8 mouse cellular contexts compared by ENCODE assay signal in genomic region chr4:151934215-151934572, GRCm38 (mm10). TPM values are rescaled to one million over a fixed set of nuclear protein-coding genes. Genes with fewer than 3 reads are reported as not detected.
DNase-seq lines count a peak whose midpoint lies in the region; ATAC-seq and TF ChIP-seq lines count a peak whose summit lies in the region.

No protein-coding gene starts in this region.

- H3K9ac ChIP-seq in kidney, postnatal 0 days (ENCODE audit: low read depth, low read length) = peak overlapping the region; percentile 98

- H3K27ac ChIP-seq in heart, embryonic 10.5 days = peak overlapping the region; percentile 98
- H3K27ac ChIP-seq in embryonic fibroblast, embryonic 13.5 days (ENCODE audit: insufficient read depth, low read length) = no peak overlapping the region
- H3K27ac ChIP-seq in kidney, postnatal 0 days = peak overlapping the region; percentile 58; the same call in 1 of the 2 replicates

- H3K9me3 ChIP-seq in heart, embryonic 10.5 days = no peaks in the 10 kb centered on the region
- H3K9me3 ChIP-seq in kidney, postnatal 0 days (replicated peaks; ENCODE audit: low read length) = no peaks in the 10 kb centered on the region

- no peak for TF ChIP-seq CTCF in embryonic fibroblast, embryonic 13.5 days (IDR thresholded peaks at IDR 0.05; ENCODE audit: borderline replicate concordance, insufficient read depth, low read length)
- no peak for TF ChIP-seq CTCF in kidney, postnatal 0 days (IDR thresholded peaks at IDR 0.05; ENCODE audit: low read depth)

- no peak for DNase-seq in heart, embryonic 10.5 days (ENCODE audit: low spot score)
- no peak for DNase-seq in heart, adult 8-10 months (ENCODE audit: low spot score)
- DNase-seq in ES-CJ7 (ENCODE audit: low read depth, low spot score) = peak; percentile 38
- DNase-seq in kidney, postnatal 0 days (ENCODE audit: low spot score) = no peak
- DNase-seq in naive thymus-derived CD4-positive, alpha-beta T cell, adult 2 months (ENCODE audit: low read depth) = peak; percentile 27
- no peak for DNase-seq in thymus, postnatal 0 days (ENCODE audit: low spot score)

- no peaks in the 10 kb centered on the region for H3K27me3 ChIP-seq in heart, embryonic 10.5 days (ENCODE audit: insufficient read depth, poor library complexity, severe bottlenecking)
- H3K27me3 ChIP-seq in kidney, postnatal 0 days (ENCODE audit: insufficient read depth, low read length) = no peaks in the 10 kb centered on the region

- no peak for TF ChIP-seq POLR2A in embryonic fibroblast, embryonic 13.5 days (IDR thresholded peaks at IDR 0.05; ENCODE audit: low read depth, low read length)

- H3K36me3 ChIP-seq in heart, embryonic 10.5 days = peaks cover 9% of the 10 kb centered on the region
- H3K36me3 ChIP-seq in kidney, postnatal 0 days (ENCODE audit: insufficient read depth, low read length) = 0 out of 2 replicates have a peak, but pooled peaks cover 5% of the 10 kb centered on the region

- 1% methylated on average over 23 of the region's 23 CpGs for WGBS in heart, embryonic 10.5 days
- under 1% methylated on average over 23 of the region's 23 CpGs for WGBS in kidney, postnatal 0 days

- peak overlapping the region; percentile 100 for H3K4me3 ChIP-seq in heart, embryonic 10.5 days
- peak overlapping the region; percentile 88 for H3K4me3 ChIP-seq in embryonic fibroblast, embryonic 13.5 days (ENCODE audit: insufficient read depth, low read length)
- peak overlapping the region; percentile 100 for H3K4me3 ChIP-seq in kidney, postnatal 0 days (replicated peaks; ENCODE audit: low read depth, low read length)

- peak; percentile 1; the same call in 1 of the 2 replicates for ATAC-seq in kidney, postnatal 0 days (replicated peaks; ENCODE audit: low FRiP score, low read depth)
- no peak for ATAC-seq in erythroid progenitor cell, adult 5-6 weeks (replicated peaks; ENCODE audit: low FRiP score, poor library complexity, severe bottlenecking)

- peak overlapping the region; percentile 93 for H3K4me2 ChIP-seq in kidney, postnatal 0 days (ENCODE audit: low read length)

- peaks cover 27% of the 10 kb centered on the region for H3K4me1 ChIP-seq in heart, embryonic 10.5 days
- H3K4me1 ChIP-seq in embryonic fibroblast, embryonic 13.5 days (ENCODE audit: control insufficient read depth, insufficient read depth, low read length) = no peaks in the 10 kb centered on the region
- peaks cover 9% of the 10 kb centered on the region; the same call in 1 of the 2 replicates for H3K4me1 ChIP-seq in kidney, postnatal 0 days (replicated peaks; ENCODE audit: insufficient read depth, low read length)

RNA-seq across cellular contexts. Expression of gene Dnajc11, which starts 0.7 kb away (rescaled TPM):
- polyA plus RNA-seq in heart, embryonic 10.5 days (2016; fragmentation: Nextera tagmentation; extraction: Ambion mirVana) = 80.5 and 85.8 TPM in 2 replicates
- 100 to 1,000 TPM in 1 of 4 experiments, 10 to 100 TPM in 3; 71.2 to 111 (median 87.7) TPM for total RNA-seq in heart, adult 8-10 months (2022)
- 45.2 and 47.8 TPM in 2 replicates for polyA plus RNA-seq in embryonic fibroblast, embryonic 13.5 days (2011; ENCODE audit: insufficient read length, low read depth, missing spikeins)
- polyA plus RNA-seq in kidney, postnatal 0 days (2015; fragmentation: Nextera tagmentation; extraction: Ambion mirVana) = 48.4 and 56.1 TPM in 2 replicates
- 41.9 and 46.9 TPM in 2 replicates for total RNA-seq in erythroid progenitor cell, adult 5-6 weeks (2015; ENCODE audit: low replicate concordance)
- total RNA-seq in erythroid progenitor cell, adult 5-6 weeks (2017; ENCODE audit: low replicate concordance) = 72.3 and 79.2 TPM in 2 replicates
- 47.2 and 48.3 TPM in 2 replicates for polyA plus RNA-seq in thymus, postnatal 0 days (2015; fragmentation: Nextera tagmentation; extraction: Ambion mirVana)

RNA-seq across cellular contexts. Expression of gene Thap3, which starts 54.6 kb away (rescaled TPM):
- polyA plus RNA-seq in heart, embryonic 10.5 days (2016; fragmentation: Nextera tagmentation; extraction: Ambion mirVana) = 29.3 and 30.1 TPM in 2 replicates
- total RNA-seq in heart, adult 8-10 months (2022) = 10 to 100 TPM; 12.4 to 15.8 (median 13.6) TPM
- 7.4 and 10.8 TPM in 2 replicates for polyA plus RNA-seq in embryonic fibroblast, embryonic 13.5 days (2011; ENCODE audit: insufficient read length, low read depth, missing spikeins)
- 34.5 and 35.1 TPM in 2 replicates for polyA plus RNA-seq in kidney, postnatal 0 days (2015; fragmentation: Nextera tagmentation; extraction: Ambion mirVana)
- total RNA-seq in erythroid progenitor cell, adult 5-6 weeks (2015; ENCODE audit: low replicate concordance) = 6.8 TPM in 1 of 2 replicates, not detected in the other
- total RNA-seq in erythroid progenitor cell, adult 5-6 weeks (2017; ENCODE audit: low replicate concordance) = 4.0 TPM in 1 of 2 replicates, not detected in the other
- 30.7 and 41.4 TPM in 2 replicates for polyA plus RNA-seq in thymus, postnatal 0 days (2015; fragmentation: Nextera tagmentation; extraction: Ambion mirVana)

Comparison
In these comparisons a context has a peak if more than half of its experiments do, and no peak if none do; other contexts are left out.
1. DNase-seq: peak in ES-CJ7 (single experiment) and naive thymus-derived CD4-positive, alpha-beta T cell, adult 2 months (single experiment); none in heart, embryonic 10.5 days (single experiment), heart, adult 8-10 months (single experiment), kidney, postnatal 0 days (single experiment) and thymus, postnatal 0 days (single experiment).
2. Peak in every context shown above with its lines, with median percentiles within 50 percentile points of each other: H3K4me3 ChIP-seq.